Mouse (Mus musculus) embryonic facial prominence, embryonic 14.5 days (tissue): ENCODE results near the gene Spaca6. TPM values are rescaled to one million over a fixed set of nuclear protein-coding genes. Genes with fewer than 3 reads are reported as not detected.

ENCODE experiments used
- ATAC-seq: fragments of 200-750 bp; cut with Nextera tagmentation; 2 replicates; pipeline ENCODE4 v1.8.0; 2017; ENCODE audit warnings: low read depth, moderate number of reproducible peaks, moderate TSS enrichment
- DNase-seq: peaks from one replicate; pipeline ENCODE4 v3.0.0-alpha.2; 2015; ENCODE audit warnings: low spot score
- H3K27ac ChIP-seq: fragments of 300-500 bp; sonication (generic); replicated peaks from 2 replicates; pipeline ENCODE4 v1.5.1; 2014; ENCODE audit warnings: low read depth, mild to moderate bottlenecking, low read length, moderate library complexity
- H3K27me3 ChIP-seq: fragments of 300-500 bp; sonication (generic); replicated peaks from 2 replicates; pipeline ENCODE4 v1.6.1; 2014; ENCODE audit warnings: low read length; ENCODE audit not compliant: control insufficient read depth, insufficient read depth
- H3K36me3 ChIP-seq: fragments of 300-500 bp; sonication (generic); 2 replicates; pipeline ENCODE4 v1.6.1; 2014; ENCODE audit warnings: low read length, mixed read lengths; ENCODE audit not compliant: control insufficient read depth, insufficient read depth
- H3K4me1 ChIP-seq: fragments of 300-500 bp; sonication (generic); 2 replicates; pipeline ENCODE4 v1.6.1; 2014; ENCODE audit warnings: antibody characterized with exemption, low read length; ENCODE audit not compliant: control insufficient read depth, insufficient read depth
- H3K4me2 ChIP-seq: fragments of 300-500 bp; sonication (generic); 2 replicates; pipeline ENCODE4 v1.6.1; 2014; ENCODE audit warnings: low read depth, mild to moderate bottlenecking, low read length, moderate library complexity, mixed read lengths
- H3K4me3 ChIP-seq: fragments of 300-500 bp; sonication (generic); 2 replicates; pipeline ENCODE4 v1.5.1; 2014; ENCODE audit warnings: low read depth, mild to moderate bottlenecking, low read length
- H3K9ac ChIP-seq: fragments of 300-500 bp; sonication (generic); 2 replicates; pipeline ENCODE4 v1.6.1; 2014; ENCODE audit warnings: low read depth, mild to moderate bottlenecking, low read length, moderate library complexity, mixed read lengths
- H3K9me3 ChIP-seq: fragments of 300-500 bp; sonication (generic); 2 replicates; pipeline ENCODE4 v1.6.1; 2016; ENCODE audit warnings: low read length; ENCODE audit not compliant: control insufficient read depth
- WGBS: fragments of 180-500 bp; shearing (Covaris S2); extraction: QIAGEN DNeasy Blood & Tissue Kit; methylation state at CpG from one replicate; pipeline ENCODE4 v1.1.7; 2014; 5-methylcytosine and 5-hydroxymethylcytosine counted together
- polyA plus RNA-seq: library from polyadenylated mRNA; unstranded; fragments of >200 nt; fragmentation: Nextera tagmentation; extraction: Ambion mirVana; gene quantifications from 2 replicates; pipeline ENCODE4 v1.2.1, GENCODE M21; 2014

Gene Spaca6
- 15.6 and 20.3 TPM in 2 replicates for polyA plus RNA-seq

- WGBS, result under 1% methylated on average over 27 of the region's 42 CpGs
- peak; percentile 96 for DNase-seq
- peak; percentile 87 for ATAC-seq
These were observed at the start of gene Spaca6 for GRCm38 (mm10) chr17:17826751-17827657. Gene Spaca6, plus strand, starts transcription at chr17:17827158.

GRCm38 (mm10) chr17:17790866-17791630, 35.9 kb upstream of the Spaca6 start:
- no peak for DNase-seq
- Histone ChIP-seq H3K4me1 (peaks cover 7% of the 10 kb centered on the region; the same call in 1 of the 2 replicates), H3K27ac (no peak overlapping the region), H3K9me3 (no peaks in the 10 kb centered on the region), H3K36me3 (no peaks in the 10 kb centered on the region), H3K4me3 (no peak overlapping the region), H3K4me2 (no peak overlapping the region), H3K9ac (no peak overlapping the region), H3K27me3 (no peaks in the 10 kb centered on the region)
- WGBS, result 71% methylated on average over 3 of the region's 3 CpGs
- no peak for ATAC-seq

More at GRCm38 (mm10) chr17:17826751-17827657, at the start of gene Spaca6:
- Histone ChIP-seq H3K4me2 (peak within 1 kb of the TSS; percentile 88), H3K36me3 (peaks cover 15% of the 10 kb centered on the region), H3K9me3 (no peaks in the 10 kb centered on the region), H3K4me1 (peaks cover 23% of the 10 kb centered on the region), H3K27me3 (no peaks in the 10 kb centered on the region), H3K9ac (peak within 1 kb of the TSS; percentile 87), H3K4me3 (peak within 1 kb of the TSS; percentile 77), H3K27ac (peak within 1 kb of the TSS; percentile 100)

- Histone ChIP-seq H3K9ac (no peak overlapping the region), H3K4me3 (no peak overlapping the region), H3K27me3 (no peaks in the 10 kb centered on the region), H3K4me2 (0 out of 2 replicates have a peak overlapping the region, but pooled peaks have one; percentile 20), H3K27ac (no peak overlapping the region), H3K9me3 (no peaks in the 10 kb centered on the region), H3K36me3 (no peaks in the 10 kb centered on the region), H3K4me1 (peaks cover 7% of the 10 kb centered on the region; the same call in 1 of the 2 replicates)
- 4% methylated on average over 1 of the region's 1 CpGs for WGBS
- DNase-seq (peak; percentile 86), ATAC-seq (peak; percentile 88)
These were observed 34.4 kb upstream of the Spaca6 start for GRCm38 (mm10) chr17:17792578-17792977.

- DNase-seq (no peak), ATAC-seq (no peak)
- H3K4me3 ChIP-seq, result no peak overlapping the region
- no peak overlapping the region for H3K27ac ChIP-seq
- no peaks in the 10 kb centered on the region for H3K9me3 ChIP-seq
- H3K36me3 ChIP-seq, result no peaks in the 10 kb centered on the region
- 56% methylated on average over 2 of the region's 2 CpGs for WGBS
- H3K4me1 ChIP-seq, result peaks cover 7% of the 10 kb centered on the region; the same call in 1 of the 2 replicates
- no peak overlapping the region for H3K4me2 ChIP-seq
- H3K27me3 ChIP-seq, result no peaks in the 10 kb centered on the region
- no peak overlapping the region for H3K9ac ChIP-seq
These were observed 31.4 kb upstream of the Spaca6 start for GRCm38 (mm10) chr17:17795527-17795926.

- Histone ChIP-seq H3K36me3 (no peaks in the 10 kb centered on the region), H3K27me3 (no peaks in the 10 kb centered on the region), H3K9me3 (no peaks in the 10 kb centered on the region), H3K4me2 (no peak overlapping the region), H3K27ac (no peak overlapping the region), H3K4me1 (no peaks in the 10 kb centered on the region), H3K4me3 (no peak overlapping the region), H3K9ac (no peak overlapping the region)
- 82% methylated on average over 6 of the region's 6 CpGs for WGBS
- ATAC-seq (no peak), DNase-seq (no peak)
These were observed 3.2 kb upstream of the Spaca6 start for GRCm38 (mm10) chr17:17823612-17824336.

- Histone ChIP-seq H3K36me3 (peaks cover 5% of the 10 kb centered on the region; the same call in 1 of the 2 replicates), H3K4me1 (peaks cover 15% of the 10 kb centered on the region), H3K9me3 (no peaks in the 10 kb centered on the region), H3K4me3 (peak overlapping the region; percentile 77), H3K9ac (peak overlapping the region; percentile 87), H3K4me2 (peak overlapping the region; percentile 88), H3K27ac (peak overlapping the region; percentile 100), H3K27me3 (no peaks in the 10 kb centered on the region)
- ATAC-seq (peak; percentile 39), DNase-seq (peak; percentile 71)
- under 1% methylated on average over 19 of the region's 22 CpGs for WGBS
These were observed 902 bp upstream of the Spaca6 start for GRCm38 (mm10) chr17:17825921-17826591.

- H3K4me3 ChIP-seq, result peak overlapping the region; percentile 77
- 0% methylated on average over 11 of the region's 13 CpGs for WGBS
- DNase-seq, result peak; percentile 76
- peaks cover 25% of the 10 kb centered on the region for H3K4me1 ChIP-seq
- peaks cover 22% of the 10 kb centered on the region for H3K36me3 ChIP-seq
- no peaks in the 10 kb centered on the region for H3K9me3 ChIP-seq
- H3K4me2 ChIP-seq, result peak overlapping the region; percentile 88
- no peaks in the 10 kb centered on the region for H3K27me3 ChIP-seq
- H3K9ac ChIP-seq, result peak overlapping the region; percentile 87
- H3K27ac ChIP-seq, result peak overlapping the region; percentile 100
- peak; percentile 17; the same call in 1 of the 2 replicates for ATAC-seq
These were observed 766 bp downstream of the Spaca6 start for GRCm38 (mm10) chr17:17827658-17828190.
